Mouse (Mus musculus) c-Kit-positive CD71-positive TER-119-negative erythroid progenitor cells, embryonic 14.5 days (primary cell): ENCODE data around the gene Ube2n.
"Not testable (repeated sequence)": the region's sequence is repeated elsewhere in the genome, so short reads cannot be mapped to it uniquely, and the experiment has no call there.

ENCODE experiments used
- DNase-seq: peaks from one replicate; pipeline ENCODE4 v3.0.0-alpha.2; 2013; ENCODE audit warnings: low read depth

Ube2n gene

DNA sequence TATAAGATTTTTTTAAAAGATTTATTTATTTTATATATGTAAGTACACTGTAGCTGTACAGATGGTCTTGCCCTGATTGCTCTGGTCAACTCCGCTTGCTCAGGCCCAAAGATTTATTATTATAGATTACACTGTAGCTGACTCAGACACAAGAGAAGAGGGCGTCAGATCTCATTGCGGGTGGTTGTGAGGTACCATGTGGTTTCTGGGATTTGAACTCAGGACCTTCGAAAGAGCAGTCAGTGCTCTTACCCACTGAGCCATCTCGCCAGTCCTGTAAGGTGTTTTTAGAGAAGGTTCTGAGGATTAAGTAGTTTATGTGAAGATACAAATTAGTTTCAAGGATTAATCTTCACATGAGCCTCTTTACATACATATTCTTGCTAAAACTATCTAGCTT is 10.9 kb downstream of the Ube2n start:
- no peak for DNase-seq

DNA sequence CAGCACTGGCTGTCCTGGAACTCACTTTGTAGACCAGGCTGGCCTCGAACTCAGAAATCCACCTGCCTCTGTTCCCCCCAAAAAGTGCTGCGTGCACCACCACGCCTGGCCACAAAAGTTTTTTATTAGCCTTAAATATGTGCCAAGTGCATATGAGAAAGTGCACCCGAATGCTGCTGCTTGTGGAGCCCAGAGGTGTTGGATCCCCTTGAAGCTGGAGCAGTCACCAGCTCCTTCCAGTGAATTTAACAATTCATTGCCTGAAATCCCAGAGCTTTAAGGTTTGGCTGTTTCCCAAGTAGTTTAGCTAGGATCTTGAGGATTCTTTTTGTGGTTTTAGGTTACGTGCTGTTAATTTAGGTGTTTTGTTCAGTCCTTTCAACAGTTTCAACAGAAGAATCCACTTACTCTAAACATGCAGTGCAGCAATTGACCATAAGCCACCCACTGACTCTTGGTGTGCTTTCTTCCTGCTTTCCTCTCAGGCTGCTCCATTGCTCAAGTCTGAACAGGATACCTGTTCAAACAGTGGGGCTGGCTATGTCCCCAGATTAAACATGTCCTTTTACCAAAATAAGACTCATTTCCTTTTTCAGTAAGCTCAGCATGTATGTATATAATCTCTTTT is 11.7 kb downstream of the Ube2n start:
- DNase-seq, result no peak

DNA sequence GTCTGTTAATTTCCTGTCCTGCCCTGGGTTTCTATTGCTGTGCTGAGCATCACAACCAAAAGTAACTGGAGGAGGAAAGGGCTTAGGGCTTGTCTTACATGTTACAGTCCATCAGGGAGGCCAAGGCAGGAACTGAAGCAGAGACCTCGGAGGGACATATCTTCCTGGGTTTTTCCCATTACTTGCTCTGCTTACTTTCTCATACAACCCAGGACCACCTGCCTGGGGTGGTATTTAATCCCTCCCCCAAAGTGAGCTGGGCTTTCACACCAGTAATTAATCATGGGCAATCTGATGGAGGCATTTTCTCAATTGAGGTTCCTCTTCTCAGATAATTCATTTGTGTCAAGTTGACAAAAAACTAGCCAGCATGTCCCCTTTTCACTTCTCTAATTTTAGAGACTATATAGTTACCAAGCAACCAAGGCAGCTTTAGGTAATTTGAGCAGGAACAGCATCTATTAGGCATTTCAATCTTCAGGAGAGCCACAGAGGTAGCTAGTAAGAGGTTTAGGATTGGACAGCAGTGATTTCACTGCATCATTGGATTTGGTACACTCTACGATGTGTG is 15.7 kb downstream of the Ube2n start:
- DNase-seq, result no peak

DNA sequence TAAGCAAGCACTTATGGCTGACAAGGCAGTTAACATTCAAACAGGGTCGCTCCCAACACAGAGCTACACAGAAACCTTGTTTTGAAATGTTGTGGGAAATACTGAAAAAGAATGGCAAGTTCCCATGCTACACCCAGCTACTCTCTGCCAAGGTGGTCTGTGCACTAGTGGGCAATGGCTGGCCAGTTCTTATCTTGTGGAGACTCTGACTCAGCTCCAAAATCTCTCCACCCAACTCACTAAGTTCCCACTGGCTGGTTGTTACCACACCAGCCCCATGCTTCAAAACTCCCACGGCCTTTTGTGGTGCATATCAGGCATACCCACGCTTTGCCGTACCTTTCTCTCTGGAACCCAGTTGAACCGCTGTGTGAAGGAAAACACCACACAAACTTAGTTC is 18.0 kb downstream of the Ube2n start:
- no peak for DNase-seq

DNA sequence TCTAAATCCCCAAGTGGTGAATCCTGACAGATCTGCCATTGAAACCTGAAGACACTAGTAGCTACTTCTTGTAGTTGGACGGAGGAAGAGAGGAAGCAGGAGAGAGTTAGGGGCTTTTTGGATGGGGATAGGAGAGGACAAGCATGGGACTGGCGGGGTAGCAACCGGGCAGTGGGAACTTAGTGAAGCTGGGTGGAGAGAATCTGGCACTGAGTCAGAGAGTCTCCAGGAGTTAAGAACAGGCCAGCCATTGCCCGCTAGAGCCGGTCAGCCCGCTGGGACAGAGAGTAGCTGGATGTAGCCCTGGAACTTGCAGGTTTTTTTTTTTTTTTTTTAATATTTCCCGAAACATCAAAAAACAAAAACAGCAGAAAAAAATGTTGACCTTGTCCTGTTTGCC is 18.4 kb downstream of the Ube2n start:
- no peak for DNase-seq

DNA sequence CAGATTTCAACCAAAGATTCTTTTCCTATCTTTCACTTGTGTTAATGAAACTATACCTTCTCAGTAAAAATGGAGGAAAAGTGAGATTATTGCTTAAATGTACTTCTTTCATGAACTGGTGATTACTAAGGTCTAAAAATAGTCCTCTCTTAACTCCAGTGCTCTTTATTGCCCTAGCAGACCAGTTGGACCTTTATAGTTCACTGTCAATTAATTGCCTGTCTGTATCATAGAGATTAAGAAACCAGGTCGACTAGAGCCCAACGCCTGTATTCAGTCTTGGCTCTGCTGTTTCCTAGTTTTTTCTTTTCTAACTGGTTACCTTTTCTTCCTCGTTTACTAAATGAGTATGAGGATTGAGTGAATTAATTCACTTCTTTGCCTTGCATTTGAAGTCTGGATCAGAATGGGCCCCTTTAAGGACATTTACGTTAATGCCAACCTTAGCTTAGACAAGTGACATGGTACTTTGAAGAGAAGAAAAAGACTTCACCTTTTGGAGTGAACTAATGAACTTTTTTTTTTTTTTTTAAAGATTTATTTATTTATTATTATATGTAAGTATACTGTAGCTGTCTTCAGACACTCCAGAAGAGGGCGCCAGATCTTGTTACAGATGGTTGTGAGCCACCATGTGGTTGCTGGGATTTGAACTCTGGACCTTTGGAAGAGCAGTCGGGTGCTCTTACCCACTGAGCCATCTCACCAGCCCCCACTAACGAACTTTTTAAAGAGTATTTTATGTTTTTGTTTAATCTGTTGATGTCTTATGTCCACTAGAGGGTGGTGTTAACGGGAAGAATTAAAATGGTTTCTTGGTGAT is 20.7 kb downstream of the Ube2n start:
- DNase-seq, result no peak

DNA sequence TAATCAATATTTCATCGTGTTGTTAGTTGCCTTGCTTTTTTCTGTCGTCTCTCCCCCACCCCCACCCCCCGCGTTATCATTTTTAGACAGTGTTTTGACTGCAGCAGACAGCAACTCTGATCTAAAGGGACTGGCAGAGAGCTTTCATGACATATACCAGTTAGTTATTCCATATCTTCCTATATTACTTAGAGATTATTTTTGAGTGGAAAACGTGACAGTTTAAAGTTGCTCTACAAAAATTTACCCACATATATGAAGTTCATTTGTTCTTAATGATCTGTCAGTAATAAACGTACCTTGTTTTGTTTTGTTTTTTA is 21.2 kb downstream of the Ube2n start:
- no peak for DNase-seq

DNA sequence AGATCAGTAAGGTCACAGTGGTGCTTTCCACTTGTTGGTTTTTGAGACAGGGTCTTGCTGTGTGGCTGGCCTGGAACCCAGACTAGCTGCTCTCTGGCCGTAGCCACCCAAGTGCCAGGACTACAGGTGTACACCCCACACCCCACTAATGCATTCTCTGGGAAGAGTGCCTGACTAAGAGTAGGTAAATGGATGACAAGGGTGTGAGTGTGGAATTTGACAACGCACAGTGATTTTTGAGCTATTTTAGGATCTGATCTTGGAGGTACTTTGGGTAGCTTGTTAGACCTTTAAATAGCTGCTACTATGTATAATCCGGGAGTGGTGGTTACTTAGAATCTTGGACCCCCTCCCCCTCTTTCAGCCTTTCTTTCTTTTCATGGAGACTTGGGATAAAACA is 24.3 kb downstream of the Ube2n start:
- no peak for DNase-seq

DNA sequence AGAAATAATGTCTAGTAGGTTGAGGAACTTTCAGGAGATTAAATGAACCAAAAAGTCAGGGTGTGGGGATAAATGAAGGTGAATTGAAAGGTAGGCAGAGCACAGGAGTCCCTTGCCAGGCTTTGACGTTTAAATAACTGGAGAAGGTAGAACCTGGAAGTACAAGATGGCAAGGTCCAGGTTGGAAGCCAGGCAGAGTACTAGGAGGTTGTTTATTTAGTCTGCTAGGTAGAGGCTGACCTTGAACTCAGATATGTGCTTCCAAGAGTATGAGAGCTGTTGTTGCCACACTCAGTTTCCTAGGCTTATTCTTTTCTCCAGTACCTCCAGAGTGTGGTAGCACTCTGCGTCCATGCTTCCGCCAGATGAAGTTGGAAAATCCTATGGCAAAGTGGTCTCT is 24.9 kb downstream of the Ube2n start:
- DNase-seq, result no peak

DNA sequence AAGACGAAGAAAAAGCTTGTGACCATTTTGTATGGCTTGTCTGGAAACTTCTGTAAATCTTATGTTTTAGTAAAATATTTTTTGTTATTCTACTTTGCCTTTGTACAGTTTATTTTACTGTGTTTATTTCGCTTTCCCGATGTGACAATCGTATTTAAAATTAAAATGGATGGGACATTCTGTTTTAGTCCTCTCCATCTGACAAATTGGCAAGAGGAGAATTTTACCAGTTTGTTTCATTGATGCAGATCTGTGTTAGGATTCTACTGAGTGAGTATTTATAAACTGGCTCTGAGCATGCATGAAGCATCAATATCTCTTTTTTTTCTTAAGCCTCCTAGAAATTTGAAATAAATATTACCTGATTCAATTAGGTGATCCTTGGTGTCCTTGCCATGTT is 28.0 kb downstream of the Ube2n start:
- no peak for DNase-seq

DNA sequence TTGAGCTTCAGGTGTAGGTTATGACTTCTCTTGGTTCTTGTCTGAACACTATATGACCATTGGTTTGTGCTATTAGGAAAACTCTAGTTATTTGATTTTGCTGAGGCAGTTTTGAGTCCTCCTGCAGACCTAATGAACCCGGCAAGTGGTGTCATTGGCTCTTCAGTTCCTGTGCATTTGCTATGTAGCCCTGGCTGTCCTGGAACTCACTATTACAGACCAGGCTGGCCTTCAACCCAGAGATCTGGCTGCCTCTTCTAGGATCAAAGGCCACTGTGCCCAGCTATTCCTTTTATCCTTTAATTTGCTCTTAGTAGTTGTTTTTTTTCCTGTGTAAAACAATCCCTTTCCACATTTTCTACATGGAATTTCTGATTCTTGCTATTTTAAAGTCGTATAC is 28.4 kb downstream of the Ube2n start:
- no peak for DNase-seq

DNA sequence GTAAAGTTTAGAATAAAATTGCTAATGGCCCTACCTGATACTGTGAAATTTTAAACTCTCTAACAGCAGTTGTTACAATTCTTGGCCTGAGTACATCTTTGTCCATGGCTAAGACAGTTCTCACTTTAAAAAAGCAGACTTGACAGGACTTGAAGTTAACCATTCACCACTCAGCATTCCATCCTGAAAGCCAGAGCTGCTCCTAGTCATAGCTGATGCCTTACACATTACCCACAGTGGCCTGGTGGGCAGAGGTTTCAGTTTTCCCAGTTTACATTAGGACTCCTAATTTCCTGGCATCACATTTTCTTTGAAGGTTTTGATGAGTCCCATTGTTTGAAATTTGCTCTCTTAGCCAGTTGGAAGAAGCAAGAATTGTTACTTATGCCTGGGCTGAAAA is 29.1 kb downstream of the Ube2n start:
- DNase-seq, result no peak

DNA sequence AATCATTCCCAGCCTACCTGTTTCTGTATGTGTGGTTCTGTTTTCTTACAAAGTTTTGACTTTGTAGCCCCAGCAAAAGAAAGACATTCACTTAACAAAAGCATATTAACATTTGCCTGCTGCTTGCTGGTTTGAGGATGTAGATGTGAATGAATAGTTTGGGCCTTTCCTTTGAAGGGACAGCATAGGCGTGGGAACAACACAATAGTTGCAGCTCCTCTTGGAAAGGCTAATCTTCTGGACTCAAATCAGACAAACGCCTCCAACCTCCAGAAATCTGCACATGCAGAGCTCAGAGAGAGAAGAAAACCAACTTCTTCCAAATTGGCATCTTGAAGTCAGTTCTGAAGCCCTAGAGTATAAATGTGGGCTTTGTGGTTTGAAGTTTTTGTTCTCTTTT is 29.7 kb downstream of the Ube2n start:
- no peak for DNase-seq

DNA sequence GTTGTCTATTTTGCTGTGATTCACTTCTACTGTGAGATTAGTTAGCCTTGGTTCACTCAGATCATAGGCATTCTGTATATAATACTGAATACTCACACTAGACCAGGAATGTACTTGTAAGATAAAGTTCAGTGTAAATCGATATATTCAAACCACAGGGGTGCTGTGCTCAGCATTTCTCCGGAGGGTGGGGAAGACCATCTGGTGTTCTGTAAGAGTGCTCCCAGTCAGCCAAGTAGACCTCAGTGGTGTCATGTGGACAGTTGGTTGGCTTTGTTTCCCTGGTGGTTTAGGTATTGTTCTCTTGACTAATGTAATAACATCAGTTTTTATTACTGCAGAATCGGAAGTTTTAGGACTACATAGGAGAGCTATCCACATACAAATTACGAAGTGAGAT is 30.1 kb downstream of the Ube2n start:
- no peak for DNase-seq

DNA sequence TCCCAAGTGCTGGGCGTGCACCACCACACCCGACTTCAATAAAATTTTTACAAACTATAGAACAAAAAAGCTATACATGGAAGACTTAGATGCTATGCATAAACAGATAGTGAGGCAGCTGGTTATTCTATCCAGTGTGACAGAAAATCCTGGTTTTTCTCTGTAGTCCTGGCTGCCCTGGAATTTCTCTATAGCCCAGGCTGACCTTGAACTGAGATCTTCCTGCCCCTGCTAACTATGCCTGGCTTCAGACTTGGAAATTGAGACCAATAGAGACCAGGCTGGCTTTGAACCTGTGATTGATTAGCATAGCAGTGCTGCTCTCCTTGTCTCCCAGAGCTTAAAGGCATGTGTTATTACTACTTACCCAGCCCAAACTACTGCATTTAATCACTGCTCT is 31.2 kb downstream of the Ube2n start:
- DNase-seq, result no peak

DNA sequence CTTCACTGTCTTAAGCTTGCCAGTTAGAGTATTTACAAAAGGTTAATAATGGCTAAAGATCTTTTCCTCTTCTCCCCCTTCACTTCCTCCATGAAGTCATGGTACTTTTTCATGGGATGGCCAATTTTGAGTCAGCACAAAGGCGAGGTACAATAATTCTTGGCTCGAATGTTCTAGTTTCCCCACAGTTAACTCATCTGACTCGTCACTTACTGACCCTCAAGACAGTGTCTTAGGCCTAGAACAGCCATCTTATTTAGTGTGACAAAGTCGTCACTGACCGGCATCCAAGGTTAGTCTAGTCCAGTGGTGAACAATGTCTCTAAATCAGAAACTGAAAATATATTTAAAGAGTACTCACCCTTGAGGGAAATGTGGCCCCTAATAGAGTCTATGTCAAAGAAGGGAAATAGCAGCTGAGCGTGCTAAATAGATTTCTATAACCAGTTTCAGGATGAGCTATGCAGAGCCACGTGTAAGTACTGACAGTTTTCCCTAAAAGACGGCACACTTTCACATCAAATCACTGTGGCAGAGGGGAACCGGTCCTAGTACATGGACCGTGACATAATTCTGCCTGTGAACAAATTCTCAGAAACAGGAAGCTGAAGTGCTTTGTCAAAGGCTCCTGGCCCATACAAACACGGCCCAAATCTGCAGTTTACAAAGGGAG is 33.3 kb downstream of the Ube2n start:
- no peak for DNase-seq

DNA sequence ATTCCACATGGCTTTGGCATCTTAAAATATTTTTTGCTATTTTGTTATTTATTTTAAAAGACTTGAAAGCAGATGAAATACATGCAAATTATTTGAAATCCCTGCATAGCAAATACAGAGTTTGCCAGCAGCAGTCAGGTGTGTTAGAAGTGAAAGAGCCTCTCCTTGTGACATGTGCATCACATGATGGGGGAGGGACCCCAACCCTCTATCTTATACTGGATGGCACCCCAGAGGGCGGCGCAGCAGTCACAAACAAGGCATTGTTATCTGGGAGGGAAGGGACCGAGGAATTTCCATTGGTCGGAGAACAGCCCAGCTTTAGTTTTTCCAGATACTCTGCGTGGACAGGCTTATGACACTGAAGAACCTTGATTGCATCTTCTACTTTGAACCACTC is 34.1 kb downstream of the Ube2n start:
- DNase-seq, result not testable (repeated sequence)

DNA sequence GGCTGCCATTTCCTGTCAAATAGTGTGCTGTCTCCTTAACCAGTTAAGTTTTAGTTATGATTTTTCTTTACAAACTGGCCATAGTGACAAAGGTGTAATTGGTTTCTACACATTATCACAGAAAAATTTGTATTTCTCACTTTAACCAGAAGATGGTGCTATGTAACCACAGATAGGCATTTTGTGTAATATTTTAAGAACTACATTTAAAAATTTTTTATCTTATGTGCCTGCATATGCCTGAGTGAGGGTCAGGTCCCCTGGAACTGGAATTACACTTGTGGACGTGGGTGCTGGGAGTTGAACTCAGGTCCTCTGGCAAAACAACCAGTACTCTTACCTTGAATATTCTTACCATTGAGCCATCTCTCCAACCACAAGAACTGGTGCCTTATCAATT is 35.6 kb downstream of the Ube2n start:
- no peak for DNase-seq

DNA sequence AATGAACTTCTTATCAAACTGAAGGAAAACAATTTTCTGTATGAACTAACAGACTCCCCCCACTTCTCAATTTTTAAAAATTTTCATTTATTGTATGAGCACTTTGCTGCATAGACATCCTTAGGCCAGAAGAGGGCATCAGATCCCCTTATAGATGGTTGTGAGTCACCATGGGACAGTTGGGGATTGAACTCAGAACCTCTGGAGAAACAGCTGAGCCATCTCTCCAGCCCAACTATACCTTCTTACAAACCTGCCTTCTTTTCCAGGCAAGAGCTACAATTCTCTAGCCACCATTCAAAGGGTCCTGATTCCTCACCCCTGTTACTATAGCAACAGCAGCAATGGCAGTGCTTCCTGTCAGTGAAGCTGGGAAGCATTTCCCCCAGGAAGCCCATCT is 36.8 kb downstream of the Ube2n start:
- no peak for DNase-seq

DNA sequence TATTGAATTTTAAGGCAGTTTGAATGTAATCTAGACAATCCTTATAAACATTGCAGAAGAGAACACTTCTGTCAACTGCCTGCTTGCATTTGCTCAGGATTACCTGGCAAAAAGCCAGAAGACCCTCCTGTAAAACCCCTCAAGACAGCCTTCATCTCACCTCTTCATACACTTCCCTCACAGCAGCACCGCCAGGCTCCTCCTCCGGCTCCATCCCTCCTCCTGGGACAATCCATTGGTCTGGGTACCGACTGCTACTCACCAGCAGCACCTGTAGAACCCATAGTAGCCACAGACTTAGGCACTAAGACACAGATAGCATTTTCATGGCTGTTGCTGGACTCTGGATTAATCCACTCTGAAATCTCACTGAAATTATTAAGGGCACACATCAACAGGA is 37.4 kb downstream of the Ube2n start:
- DNase-seq, result no peak

DNA sequence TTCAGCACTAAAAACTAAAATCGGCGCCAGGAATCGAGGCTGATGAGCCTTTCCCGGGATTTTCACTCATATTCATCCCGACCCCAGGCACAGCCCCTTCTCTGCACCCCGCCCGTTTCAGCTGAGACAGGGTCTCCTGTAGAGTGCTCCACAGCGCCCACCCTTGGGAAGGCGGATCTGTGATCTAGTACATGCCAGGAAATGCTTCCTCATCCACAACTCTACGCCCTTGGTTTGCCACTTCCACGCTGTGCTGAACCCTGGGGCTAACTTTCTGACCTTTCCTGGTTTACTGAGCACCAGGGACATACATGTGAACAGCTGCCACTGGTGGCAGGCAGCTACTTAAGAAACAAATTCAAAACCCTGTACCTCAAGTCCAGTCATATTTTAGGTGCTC is 40.9 kb downstream of the Ube2n start:
- DNase-seq, result no peak

DNA sequence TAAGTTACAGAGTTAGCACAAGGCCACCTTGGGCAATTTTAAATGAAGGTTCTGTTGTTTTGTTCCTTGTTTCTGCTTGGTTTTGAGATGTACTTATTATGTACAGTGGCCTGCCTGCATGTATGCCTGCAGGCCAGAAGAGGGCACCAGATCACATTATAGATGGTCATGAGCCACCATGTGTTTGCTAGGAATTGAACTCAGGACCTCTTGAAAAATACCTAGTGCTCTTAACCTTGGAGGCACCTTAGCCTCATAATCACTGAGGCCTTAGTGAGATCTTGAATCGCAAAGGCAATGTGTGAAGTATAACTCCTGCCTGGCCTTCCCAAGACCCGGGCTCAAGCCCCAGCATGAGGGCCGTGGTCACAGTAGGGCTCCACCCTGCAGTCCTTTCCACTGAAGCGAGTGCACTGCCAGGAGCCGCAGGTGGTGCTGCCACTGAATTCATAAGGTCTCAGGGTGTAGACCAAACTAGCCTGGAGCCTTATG is 42.4 kb downstream of the Ube2n start:
- DNase-seq, result no peak

DNA sequence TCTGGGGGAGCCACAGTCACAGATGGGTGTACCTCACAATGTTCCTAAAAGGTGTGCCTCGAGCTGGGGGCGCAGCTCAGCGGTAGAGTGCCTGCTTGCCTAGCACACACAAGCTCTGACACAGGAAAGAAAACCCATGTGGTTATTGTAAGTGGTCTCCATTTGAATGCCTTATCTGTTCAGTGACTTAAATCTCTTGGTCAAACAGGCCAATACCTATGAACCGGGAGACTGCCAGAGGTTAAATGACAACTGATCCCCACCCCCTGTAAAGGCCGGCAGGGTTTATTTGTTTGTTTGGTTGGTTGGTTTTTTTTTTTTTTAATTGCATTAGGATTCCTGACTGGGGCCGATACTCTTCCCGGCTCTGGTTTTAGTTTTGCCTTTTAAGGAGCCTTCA is 44.5 kb downstream of the Ube2n start:
- DNase-seq, result no peak
